In the genomic region with DNA sequence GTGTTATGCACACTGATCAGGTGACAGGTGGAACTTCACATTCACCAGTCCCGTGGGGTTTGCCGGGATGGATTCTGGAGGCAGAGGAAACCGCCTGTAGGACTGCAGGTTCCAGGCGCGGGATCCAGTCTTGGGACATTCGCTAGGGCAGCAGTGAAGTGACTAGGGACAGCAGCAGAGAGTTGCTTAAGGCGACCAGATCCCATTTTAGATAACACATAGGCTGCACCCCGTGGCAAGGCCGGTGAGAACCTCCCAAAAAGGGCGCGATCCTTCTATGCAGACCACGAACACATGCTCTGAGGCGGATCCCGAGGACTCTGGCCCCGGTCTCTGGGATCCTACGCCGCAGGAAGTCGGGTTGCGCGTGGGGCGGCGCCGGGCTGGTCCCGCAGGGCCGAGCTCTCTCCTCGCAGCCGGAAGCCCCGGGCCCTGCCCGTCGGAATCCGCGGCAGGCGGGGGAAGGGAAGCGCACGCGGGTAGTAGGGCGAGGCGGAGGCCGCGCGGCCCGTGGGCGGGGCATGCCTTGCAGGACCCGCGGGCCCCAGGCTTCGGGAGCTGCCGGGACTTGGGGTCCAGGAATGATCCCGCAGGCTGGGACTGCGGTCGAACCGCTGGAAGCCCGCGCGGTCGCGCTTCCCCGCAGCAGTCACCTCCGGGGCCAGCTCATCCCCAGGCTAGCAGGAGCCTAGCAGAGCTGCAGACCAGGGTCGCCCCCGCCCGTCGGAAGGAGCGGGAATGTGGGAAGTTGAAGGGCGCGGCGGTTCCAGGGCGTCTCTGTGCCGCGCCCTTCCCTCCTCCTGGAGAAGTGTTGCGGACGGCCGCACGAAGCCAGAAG, we compare ENCODE assay signal across 9 mouse cellular contexts.
DNase-seq lines count a peak whose midpoint lies in the region; ATAC-seq and TF ChIP-seq lines count a peak whose summit lies in the region.
"Had no signal": no experiment of that assay in that cellular context is flagged by ENCODE, and none has a peak within 500 bp of the region (broad histone marks: within the 10 kb centered on the region; RNA-seq: fewer than 3 reads in every experiment).

No protein-coding gene starts in this region.

- H3K9ac ChIP-seq in embryonic facial prominence, embryonic 13.5 days: peak overlapping the region; percentile 77
- peak overlapping the region; percentile 87 for H3K9ac ChIP-seq in heart, embryonic 13.5 days
- peak overlapping the region; percentile 77 for H3K9ac ChIP-seq in kidney, embryonic 16.5 days (replicated peaks; ENCODE audit: low read length)
- H3K9ac ChIP-seq in liver, postnatal 0 days (replicated peaks): peak overlapping the region; percentile 22
- H3K9ac ChIP-seq in neural tube, embryonic 12.5 days: peak overlapping the region; percentile 60
- H3K9ac ChIP-seq in stomach, embryonic 16.5 days (ENCODE audit: low read length): peak overlapping the region; percentile 79

- peak overlapping the region; percentile 50 for H3K4me3 ChIP-seq in embryonic facial prominence, embryonic 13.5 days
- H3K4me3 ChIP-seq in heart, embryonic 13.5 days: peak overlapping the region; percentile 59
- peak overlapping the region; percentile 55 for H3K4me3 ChIP-seq in kidney, embryonic 16.5 days (ENCODE audit: low read length)
- peak overlapping the region; percentile 52 for H3K4me3 ChIP-seq in liver, postnatal 0 days (ENCODE audit: low read depth, low read length)
- peak overlapping the region; percentile 38 for H3K4me3 ChIP-seq in neural tube, embryonic 12.5 days
- H3K4me3 ChIP-seq in stomach, embryonic 16.5 days (replicated peaks; ENCODE audit: low read length): peak overlapping the region; percentile 50

- DNase-seq in frontal cortex, postnatal 14 days (ENCODE audit: low spot score in 2 of 2): no peak
- peak; percentile 83 for DNase-seq in liver, postnatal 0 days

- no peak for TF ChIP-seq CTCF in liver, postnatal 0 days (IDR thresholded peaks at IDR 0.05; ENCODE audit: low read depth)

- peak; percentile 35; the same call in 1 of the 2 replicates for ATAC-seq in frontal cortex, adult (ENCODE audit: low TSS enrichment)
- ATAC-seq in embryonic facial prominence, embryonic 13.5 days (ENCODE audit: insufficient number of reproducible peaks, insufficient read depth, low FRiP score, low TSS enrichment, low read depth): peak; percentile 75
- peak; percentile 65 for ATAC-seq in heart, embryonic 13.5 days (ENCODE audit: extremely low read depth, insufficient number of reproducible peaks, low FRiP score, low TSS enrichment)
- ATAC-seq in kidney, embryonic 16.5 days (ENCODE audit: low FRiP score, low TSS enrichment): peak; percentile 90
- ATAC-seq in liver, postnatal 0 days: peak; percentile 85
- ATAC-seq in neural tube, embryonic 12.5 days (ENCODE audit: low FRiP score, low read depth): peak; percentile 62
- peak; percentile 91 for ATAC-seq in stomach, embryonic 16.5 days (ENCODE audit: insufficient read depth, low FRiP score)

- 4% methylated on average over 72 of the region's 73 CpGs for WGBS in embryonic facial prominence, embryonic 13.5 days
- 4% methylated on average over 72 of the region's 73 CpGs for WGBS in heart, embryonic 13.5 days
- 4% methylated on average over 62 of the region's 73 CpGs for WGBS in kidney, embryonic 16.5 days
- 4% methylated on average over 66 of the region's 73 CpGs for WGBS in liver, postnatal 0 days (ENCODE audit: insufficient replicate concordance)
- 6% methylated on average over 73 of the region's 73 CpGs for WGBS in neural tube, embryonic 12.5 days
- WGBS in stomach, embryonic 16.5 days: 3% methylated on average over 73 of the region's 73 CpGs

- H3K4me2 ChIP-seq in embryonic facial prominence, embryonic 13.5 days: peak overlapping the region; percentile 71
- H3K4me2 ChIP-seq in heart, embryonic 13.5 days: peak overlapping the region; percentile 85
- H3K4me2 ChIP-seq in kidney, embryonic 16.5 days (replicated peaks; ENCODE audit: low read depth, low read length): peak overlapping the region; percentile 89
- peak overlapping the region; percentile 70 for H3K4me2 ChIP-seq in liver, postnatal 0 days (ENCODE audit: low read depth, low read length)
- peak overlapping the region; percentile 93 for H3K4me2 ChIP-seq in neural tube, embryonic 12.5 days (replicated peaks)
- peak overlapping the region; percentile 79 for H3K4me2 ChIP-seq in stomach, embryonic 16.5 days (ENCODE audit: low read depth, low read length)

- H3K9me3 ChIP-seq in embryonic facial prominence, embryonic 13.5 days: no peaks in the 10 kb centered on the region
- no peaks in the 10 kb centered on the region for H3K9me3 ChIP-seq in heart, embryonic 13.5 days
- no peaks in the 10 kb centered on the region for H3K9me3 ChIP-seq in kidney, embryonic 16.5 days (ENCODE audit: low read length)
- no peaks in the 10 kb centered on the region for H3K9me3 ChIP-seq in liver, postnatal 0 days (ENCODE audit: low read length)
- no peaks in the 10 kb centered on the region for H3K9me3 ChIP-seq in neural tube, embryonic 12.5 days
- no peaks in the 10 kb centered on the region for H3K9me3 ChIP-seq in stomach, embryonic 16.5 days (replicated peaks; ENCODE audit: control insufficient read depth, low read length)

- H3K27me3 ChIP-seq in embryonic facial prominence, embryonic 13.5 days: no peaks in the 10 kb centered on the region
- no peaks in the 10 kb centered on the region for H3K27me3 ChIP-seq in heart, embryonic 13.5 days (replicated peaks)
- no peaks in the 10 kb centered on the region for H3K27me3 ChIP-seq in kidney, embryonic 16.5 days (ENCODE audit: insufficient read depth, low read length)
- no peaks in the 10 kb centered on the region for H3K27me3 ChIP-seq in liver, postnatal 0 days (ENCODE audit: insufficient read depth, low read length)
- no peaks in the 10 kb centered on the region for H3K27me3 ChIP-seq in neural tube, embryonic 12.5 days (replicated peaks)
- no peaks in the 10 kb centered on the region for H3K27me3 ChIP-seq in stomach, embryonic 16.5 days (ENCODE audit: control insufficient read depth, insufficient read depth, low read length)
- H3K27me3 ChIP-seq: CH12.LX had no signal

- TF ChIP-seq EP300 in liver, postnatal 0 days (IDR thresholded peaks at IDR 0.05; ENCODE audit: low read depth): no peak

- H3K36me3 ChIP-seq in embryonic facial prominence, embryonic 13.5 days: peaks cover 25% of the 10 kb centered on the region
- peaks cover 30% of the 10 kb centered on the region for H3K36me3 ChIP-seq in heart, embryonic 13.5 days
- peaks cover 14% of the 10 kb centered on the region; the same call in 1 of the 2 replicates for H3K36me3 ChIP-seq in kidney, embryonic 16.5 days (ENCODE audit: insufficient read depth, low read length)
- 0 out of 2 replicates have a peak, but pooled peaks cover 2% of the 10 kb centered on the region for H3K36me3 ChIP-seq in liver, postnatal 0 days (replicated peaks; ENCODE audit: insufficient read depth, low read length)
- peaks cover 4% of the 10 kb centered on the region for H3K36me3 ChIP-seq in neural tube, embryonic 12.5 days
- H3K36me3 ChIP-seq in stomach, embryonic 16.5 days (ENCODE audit: control insufficient read depth, insufficient read depth, low read length): no peaks in the 10 kb centered on the region

- H3K4me1 ChIP-seq in embryonic facial prominence, embryonic 13.5 days: peaks cover 60% of the 10 kb centered on the region
- peaks cover 57% of the 10 kb centered on the region for H3K4me1 ChIP-seq in heart, embryonic 13.5 days
- peaks cover 49% of the 10 kb centered on the region for H3K4me1 ChIP-seq in kidney, embryonic 16.5 days (ENCODE audit: insufficient read depth, low read length)
- H3K4me1 ChIP-seq in liver, postnatal 0 days (ENCODE audit: insufficient read depth): peaks cover 23% of the 10 kb centered on the region
- peaks cover 31% of the 10 kb centered on the region for H3K4me1 ChIP-seq in neural tube, embryonic 12.5 days
- peaks cover 51% of the 10 kb centered on the region for H3K4me1 ChIP-seq in stomach, embryonic 16.5 days (ENCODE audit: control insufficient read depth, insufficient read depth, low read length)

- peak overlapping the region; percentile 92 for H3K27ac ChIP-seq in embryonic facial prominence, embryonic 13.5 days
- H3K27ac ChIP-seq in heart, embryonic 13.5 days (replicated peaks): peak overlapping the region; percentile 85
- peak overlapping the region; percentile 85 for H3K27ac ChIP-seq in kidney, embryonic 16.5 days (ENCODE audit: low read length)
- H3K27ac ChIP-seq in liver, postnatal 0 days (ENCODE audit: low read depth): peak overlapping the region; percentile 7
- no peak overlapping the region for H3K27ac ChIP-seq in neural tube, embryonic 12.5 days
- peak overlapping the region; percentile 92 for H3K27ac ChIP-seq in stomach, embryonic 16.5 days (ENCODE audit: low read length)

Comparison
In these comparisons a context has a peak if more than half of its experiments do, and no peak if none do; other contexts are left out.
1. ATAC-seq: peak in every context shown above with its lines; median percentile 91 in stomach, embryonic 16.5 days; 90 in kidney, embryonic 16.5 days; 85 in liver, postnatal 0 days; 75 in embryonic facial prominence, embryonic 13.5 days; 65 in heart, embryonic 13.5 days; 62 in neural tube, embryonic 12.5 days; 35 in frontal cortex, adult.
2. H3K9ac ChIP-seq: peak in every context shown above with its lines; median percentile 87 in heart, embryonic 13.5 days; 79 in stomach, embryonic 16.5 days; 77 in embryonic facial prominence, embryonic 13.5 days; 77 in kidney, embryonic 16.5 days; 60 in neural tube, embryonic 12.5 days; 22 in liver, postnatal 0 days.